Mouse (Mus musculus) limb, embryonic 14.5 days (tissue): Measurements from ENCODE around the gene Gm10282. TPM values are rescaled to one million over a fixed set of nuclear protein-coding genes. Genes with fewer than 3 reads are reported as not detected.

Experiments used
- ATAC-seq: fragments of 200-750 bp; cut with Nextera tagmentation; 2 replicates; pipeline ENCODE4 v1.8.0; 2017; ENCODE audit warnings: low read depth, moderate number of reproducible peaks, moderate TSS enrichment; ENCODE audit not compliant: low FRiP score
- DNase-seq: peaks from one replicate; pipeline ENCODE4 v3.0.0-alpha.2; 2015; ENCODE audit warnings: low spot score
- H3K27ac ChIP-seq: fragments of 300-500 bp; sonication (generic); replicated peaks from 2 replicates; pipeline ENCODE4 v1.5.1; 2014; ENCODE audit warnings: low read depth, mild to moderate bottlenecking, low read length, moderate library complexity, mixed read lengths
- H3K27me3 ChIP-seq: fragments of 300-500 bp; sonication (generic); 2 replicates; pipeline ENCODE4 v1.6.1; 2014; ENCODE audit warnings: low read length, mixed read lengths; ENCODE audit not compliant: control insufficient read depth, insufficient read depth
- H3K36me3 ChIP-seq: fragments of 300-500 bp; sonication (generic); 2 replicates; pipeline ENCODE4 v1.6.1; 2014; ENCODE audit warnings: mild to moderate bottlenecking, low read length, moderate library complexity, mixed read lengths; ENCODE audit not compliant: control insufficient read depth, insufficient read depth
- H3K4me1 ChIP-seq: fragments of 300-500 bp; sonication (generic); 2 replicates; pipeline ENCODE4 v1.6.1; 2014; ENCODE audit warnings: antibody characterized with exemption, low read length, mixed read lengths; ENCODE audit not compliant: control insufficient read depth, insufficient read depth
- H3K4me2 ChIP-seq: fragments of 300-500 bp; sonication (generic); replicated peaks from 2 replicates; pipeline ENCODE4 v1.6.1; 2014; ENCODE audit warnings: low read depth, mild to moderate bottlenecking, low read length, moderate library complexity; ENCODE audit not compliant: severe bottlenecking
- H3K4me3 ChIP-seq: fragments of 300-500 bp; sonication (generic); replicated peaks from 2 replicates; pipeline ENCODE4 v1.5.1; 2014; ENCODE audit warnings: low read length
- H3K9ac ChIP-seq: fragments of 300-500 bp; sonication (generic); 2 replicates; pipeline ENCODE4 v1.6.1; 2014; ENCODE audit warnings: mild to moderate bottlenecking, low read depth, low read length, moderate library complexity; ENCODE audit not compliant: severe bottlenecking
- H3K9me3 ChIP-seq: fragments of 300-500 bp; sonication (generic); 2 replicates; pipeline ENCODE4 v1.6.1; 2016; ENCODE audit warnings: low read length; ENCODE audit not compliant: control insufficient read depth
- POLR2A ChIP-seq: fragments of 200-500 bp; IDR thresholded peaks from 2 replicates; pipeline ENCODE4 v1.8.0; 2012; ENCODE audit warnings: inconsistent platforms, mild to moderate bottlenecking, moderate library complexity, borderline replicate concordance; ENCODE audit not compliant: insufficient read depth, insufficient read length; ENCODE audit errors: extremely low read depth
- WGBS: fragments of 180-500 bp; shearing (Covaris S2); extraction: QIAGEN DNeasy Blood & Tissue Kit; methylation state at CpG from one replicate; pipeline ENCODE4 v1.1.7; 2014; 5-methylcytosine and 5-hydroxymethylcytosine counted together
- polyA plus RNA-seq, 2 experiments: library from polyadenylated mRNA; depleted of rRNA in 1 of 2; stranded (reverse) in 1 of 2; unstranded in 1 of 2; fragments of >200 nt; fragmentation: Nextera tagmentation in 1 of 2; extraction: Ambion mirVana in 1 of 2; gene quantifications; 2 replicates each; pipeline versions ENCODE4 v1.2.1 to v1.2.3; 2012 to 2014

The Gm10282 gene
- polyA plus RNA-seq (2012; rRNA removed) (9.8 and 30.0 TPM in 2 replicates), polyA plus RNA-seq (2014; fragmentation: Nextera tagmentation; extraction: Ambion mirVana) (26.2 and 28.3 TPM in 2 replicates)

DNA sequence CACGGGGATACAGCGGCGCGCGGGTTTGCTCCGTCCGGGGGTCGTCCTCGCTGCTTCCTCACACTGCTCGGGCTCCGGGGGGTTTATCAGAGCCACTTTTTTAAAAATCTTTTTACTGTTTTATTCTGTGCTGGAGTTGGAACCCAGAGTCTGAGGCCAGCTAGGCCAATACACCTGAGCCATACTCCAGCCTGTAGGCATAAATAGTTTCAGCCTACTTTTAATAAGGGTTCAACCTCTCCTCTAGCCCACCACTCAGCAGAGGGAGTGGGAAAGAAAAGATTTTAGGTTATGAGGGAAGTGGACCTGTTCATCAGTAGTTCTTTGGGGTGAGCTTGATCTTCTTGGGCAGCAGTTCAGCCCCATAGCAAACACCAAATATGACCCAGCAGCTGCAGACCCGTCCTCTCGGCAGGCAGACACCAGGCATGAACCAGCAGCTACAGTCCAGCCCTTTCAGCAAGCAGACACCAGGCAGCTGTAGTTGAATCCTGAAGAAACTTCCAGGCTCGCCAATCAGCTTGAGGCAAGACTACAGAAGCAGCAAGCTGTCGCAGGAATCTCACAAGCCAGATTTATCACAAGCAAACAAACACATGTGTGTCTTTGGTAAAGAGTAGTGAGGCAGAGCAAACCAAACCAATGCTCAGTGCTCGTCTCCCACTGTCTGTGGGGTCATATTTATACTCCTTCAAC is at the start of gene Gm10282:
Gene Gm10282 (minus strand): TSS at position 51 of the 696 bp plus-strand sequence.
- Histone ChIP-seq H3K4me2 (no peak within 1 kb of the TSS), H3K4me1 (peaks cover 9% of the 10 kb centered on the region), H3K27ac (no peak within 1 kb of the TSS), H3K4me3 (no peak within 1 kb of the TSS), H3K9ac (no peak within 1 kb of the TSS), H3K9me3 (no peaks in the 10 kb centered on the region), H3K27me3 (no peaks in the 10 kb centered on the region), H3K36me3 (no peaks in the 10 kb centered on the region)
- no peak for ATAC-seq
- DNase-seq = no peak
- WGBS = 67% methylated on average over 15 of the region's 16 CpGs
- TF ChIP-seq POLR2A = no peak

DNA sequence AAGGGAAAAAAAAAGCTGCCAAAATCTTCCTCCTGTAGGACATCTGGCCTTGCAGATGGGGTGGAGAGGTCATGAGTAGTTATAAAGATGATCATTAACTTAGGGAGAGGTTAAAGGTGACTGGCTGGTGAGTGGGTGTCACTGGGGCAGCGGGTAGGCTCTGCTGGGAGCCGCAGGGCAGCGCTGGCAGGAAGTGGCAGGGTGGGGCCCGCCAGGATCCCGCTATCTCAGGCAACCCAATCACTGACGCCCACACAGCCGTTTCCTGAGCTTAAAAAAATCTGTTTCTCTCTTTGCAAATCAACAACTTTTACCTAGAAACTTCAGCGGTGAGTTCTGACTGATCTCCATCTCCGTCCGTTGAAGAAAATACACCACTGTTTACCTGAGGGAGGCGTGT is 49.2 kb upstream of the Gm10282 start:
- WGBS = 73% methylated on average over 11 of the region's 11 CpGs
- TF ChIP-seq POLR2A = no peak
- Histone ChIP-seq H3K4me2 (no peak overlapping the region), H3K27ac (no peak overlapping the region), H3K4me3 (no peak overlapping the region), H3K36me3 (peaks cover 62% of the 10 kb centered on the region), H3K9ac (no peak overlapping the region), H3K4me1 (no peaks in the 10 kb centered on the region), H3K9me3 (no peaks in the 10 kb centered on the region), H3K27me3 (no peaks in the 10 kb centered on the region)
- DNase-seq (no peak), ATAC-seq (no peak)

DNA sequence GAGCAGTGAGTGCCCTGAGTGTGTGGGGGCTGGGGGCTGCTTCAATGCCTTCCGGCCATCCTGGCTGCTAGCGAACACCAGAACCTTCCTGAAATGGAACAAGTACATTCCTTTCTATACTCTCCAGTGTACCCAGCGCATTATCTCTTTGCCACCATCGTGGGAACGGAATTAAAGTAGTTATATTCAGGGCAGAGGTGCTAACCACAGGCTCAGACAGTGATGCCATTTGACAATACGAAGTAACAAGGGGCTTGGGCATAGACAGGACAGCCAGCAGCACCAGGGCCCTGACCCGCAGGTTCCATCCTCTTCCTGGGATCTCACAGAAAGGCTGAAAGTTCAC is 48.6 kb upstream of the Gm10282 start:
- H3K27ac ChIP-seq = no peak overlapping the region
- TF ChIP-seq POLR2A = no peak
- DNase-seq (no peak), ATAC-seq (no peak)
- H3K9ac ChIP-seq = no peak overlapping the region
- no peak overlapping the region for H3K4me2 ChIP-seq
- H3K9me3 ChIP-seq = no peaks in the 10 kb centered on the region
- H3K4me1 ChIP-seq = no peaks in the 10 kb centered on the region
- WGBS = 84% methylated on average over 7 of the region's 7 CpGs
- no peak overlapping the region for H3K4me3 ChIP-seq
- no peaks in the 10 kb centered on the region for H3K27me3 ChIP-seq
- H3K36me3 ChIP-seq = peaks cover 60% of the 10 kb centered on the region

DNA sequence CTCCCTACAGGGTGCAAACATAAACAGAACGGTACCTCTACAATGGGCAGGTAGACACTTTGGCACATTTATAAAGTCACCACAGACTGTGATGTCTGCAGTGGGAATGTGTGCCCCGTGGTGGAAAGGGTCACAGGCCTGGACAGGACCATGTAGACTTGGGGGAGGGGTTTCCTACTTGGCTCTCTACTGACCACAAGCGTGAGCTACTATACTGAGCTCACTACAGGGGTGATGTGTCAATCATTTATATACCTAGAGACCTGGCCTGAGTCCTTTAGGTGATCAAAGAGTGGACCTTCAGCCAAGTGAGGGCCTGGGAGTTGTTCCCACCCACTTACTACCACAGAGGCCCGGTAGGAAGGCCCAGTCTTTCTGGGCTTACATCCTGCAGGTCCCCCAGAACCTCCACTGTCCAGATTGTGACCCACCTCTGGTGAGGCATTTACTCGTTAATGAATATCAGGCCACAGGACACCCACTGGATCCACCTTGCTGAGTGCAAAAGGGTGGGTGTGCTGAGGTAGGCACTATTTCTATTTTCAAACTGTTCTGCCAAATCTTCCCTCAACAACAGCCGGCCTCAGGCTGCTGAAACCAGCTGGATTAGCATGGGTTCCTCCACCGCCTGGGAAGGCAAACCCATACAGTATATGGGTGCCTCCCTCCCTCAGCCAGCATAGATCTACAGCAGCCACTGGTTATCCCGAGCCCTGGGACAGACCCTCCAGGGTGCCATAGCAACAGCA is 48.1 kb upstream of the Gm10282 start:
- Histone ChIP-seq H3K4me1 (no peaks in the 10 kb centered on the region), H3K9me3 (no peaks in the 10 kb centered on the region), H3K4me2 (no peak overlapping the region), H3K27me3 (no peaks in the 10 kb centered on the region), H3K36me3 (peaks cover 59% of the 10 kb centered on the region), H3K4me3 (no peak overlapping the region), H3K27ac (no peak overlapping the region), H3K9ac (no peak overlapping the region)
- 75% methylated on average over 8 of the region's 8 CpGs for WGBS
- ATAC-seq (no peak), DNase-seq (no peak)
- TF ChIP-seq POLR2A = no peak

DNA sequence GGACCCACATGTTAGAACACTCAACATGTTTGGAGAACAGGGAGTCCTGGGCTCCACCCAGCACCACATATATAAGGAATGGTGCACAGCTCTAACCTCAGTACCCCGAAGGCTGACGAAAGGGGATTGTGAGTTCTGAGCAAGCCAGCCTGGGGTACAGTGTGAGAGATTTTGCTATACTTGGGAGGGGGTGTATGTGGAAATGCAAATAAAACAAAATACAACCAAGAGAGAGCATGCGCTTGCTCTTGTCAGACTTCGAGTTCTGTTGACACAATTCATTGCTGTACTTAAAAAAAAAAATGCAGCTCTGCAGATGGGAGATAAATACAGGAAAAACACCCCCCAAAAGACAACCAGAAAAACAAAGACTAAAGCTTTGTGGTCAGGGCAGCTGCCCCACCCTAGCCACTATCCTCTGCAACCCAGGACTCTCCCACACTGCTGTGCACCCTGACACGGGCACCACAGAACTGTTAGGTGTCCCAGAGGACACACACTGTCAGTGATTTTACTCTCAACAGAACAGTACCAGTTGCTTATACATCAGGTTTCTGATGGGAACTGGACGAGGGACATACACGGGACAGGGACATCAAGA is 46.4 kb upstream of the Gm10282 start:
- no peak overlapping the region for H3K9ac ChIP-seq
- peaks cover 53% of the 10 kb centered on the region for H3K36me3 ChIP-seq
- WGBS = 83% methylated on average over 7 of the region's 7 CpGs
- H3K4me2 ChIP-seq = no peak overlapping the region
- no peaks in the 10 kb centered on the region for H3K9me3 ChIP-seq
- H3K4me3 ChIP-seq = no peak overlapping the region
- ATAC-seq (no peak), DNase-seq (no peak)
- TF ChIP-seq POLR2A = no peak
- H3K27ac ChIP-seq = no peak overlapping the region
- H3K4me1 ChIP-seq = no peaks in the 10 kb centered on the region
- no peaks in the 10 kb centered on the region for H3K27me3 ChIP-seq
